Mouse (Mus musculus): ENCODE results near the gene Map3k12. TPM values are rescaled to one million over a fixed set of nuclear protein-coding genes. Genes with fewer than 3 reads are reported as not detected.

Gene Map3k12
- 9.7 and 11.3 TPM in 2 replicates for polyA plus RNA-seq (2015; fragmentation: Nextera tagmentation; extraction: Ambion mirVana)

GRCm38 (mm10) chr15:102516728-102517404 lies at the start of gene Map3k12:
Gene Map3k12, minus strand, starts transcription at chr15:102517064.

GRCm38 (mm10) chr15:102524892-102525485 lies 8.1 kb upstream of the Map3k12 start, which contains the start of gene Npff:
Gene Npff, minus strand, starts transcription at chr15:102524942.

GRCm38 (mm10) chr15:102517976-102518858 lies 1.4 kb upstream of the Map3k12 start, which contains the start of gene Tarbp2:
Gene Tarbp2, plus strand, starts transcription at chr15:102518192.

DNA sequence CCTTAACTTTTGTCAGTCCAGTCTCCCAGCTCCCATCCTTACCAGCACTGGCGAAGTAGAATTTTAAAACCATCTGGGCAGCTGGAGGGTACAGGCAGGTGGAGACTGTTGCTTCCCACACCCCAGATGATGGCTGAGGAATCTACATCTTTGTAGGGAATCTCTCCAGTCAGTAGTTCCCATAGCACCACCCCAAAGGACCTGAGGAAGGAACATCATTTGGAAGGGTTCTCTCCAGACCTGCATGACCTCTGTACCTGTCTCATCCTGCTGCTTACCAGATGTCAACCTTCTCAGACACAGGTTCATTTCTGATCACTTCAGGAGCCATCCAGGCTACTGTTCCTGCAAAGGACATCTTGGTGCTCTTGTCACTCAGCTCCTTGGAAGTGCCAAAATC lies 13.4 kb downstream of the Map3k12 start, which contains the start of gene Gm10337:
TSS of gene Gm10337 (plus strand) at position 276 of the 400 bp plus-strand sequence.

GRCm38 (mm10) chr15:102470183-102470604 lies 46.7 kb downstream of the Map3k12 start, which contains the start of gene Pcbp2:
Gene Pcbp2, plus strand, starts transcription at chr15:102470539.

DNA sequence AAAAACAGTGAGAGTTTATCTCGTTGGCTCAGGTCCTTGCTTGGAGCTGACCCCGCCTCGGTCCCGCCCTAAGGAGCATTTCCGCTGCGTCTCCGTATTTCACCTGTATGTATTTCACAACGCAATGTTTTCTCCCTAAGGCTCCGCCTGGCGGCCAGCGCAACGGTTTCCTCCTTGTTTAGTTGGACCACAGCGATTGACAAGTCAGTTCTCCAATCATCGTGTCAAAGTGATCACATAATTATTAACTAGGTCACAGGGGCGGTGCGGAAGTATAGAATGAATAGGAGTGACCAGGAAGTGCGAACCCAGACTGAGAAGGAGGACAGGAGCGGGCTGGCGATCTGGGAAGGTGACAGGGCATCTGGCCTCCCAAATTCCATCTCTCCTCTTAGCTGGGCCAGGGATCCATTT lies 58.0 kb downstream of the Map3k12 start, which contains the start of gene Prr13:
TSS of gene Prr13 (plus strand) at position 125 of the 414 bp plus-strand sequence.

Other genes starting within 250 kb of the Map3k12 start
- 0.19 and 0.49 TPM in 2 replicates for gene Gm9918, start 246.5 kb downstream of the Map3k12 start, polyA plus RNA-seq (2015; fragmentation: Nextera tagmentation; extraction: Ambion mirVana)
- 42.8 and 60.8 TPM in 2 replicates for gene Mfsd5, start 237.6 kb downstream of the Map3k12 start, polyA plus RNA-seq (2015; fragmentation: Nextera tagmentation; extraction: Ambion mirVana)
- gene Espl1, start 220.8 kb downstream of the Map3k12 start, polyA plus RNA-seq (2015; fragmentation: Nextera tagmentation; extraction: Ambion mirVana), result 4.3 and 4.6 TPM in 2 replicates
- gene Pfdn5, start 190.9 kb downstream of the Map3k12 start, polyA plus RNA-seq (2015; fragmentation: Nextera tagmentation; extraction: Ambion mirVana), result 557 and 831 TPM in 2 replicates
- 70.0 and 81.2 TPM in 2 replicates for gene Myg1, start 185.4 kb downstream of the Map3k12 start, polyA plus RNA-seq (2015; fragmentation: Nextera tagmentation; extraction: Ambion mirVana)
- gene Aaas, start 166.3 kb downstream of the Map3k12 start, polyA plus RNA-seq (2015; fragmentation: Nextera tagmentation; extraction: Ambion mirVana), result 20.1 and 31.7 TPM in 2 replicates
- gene Sp7, start 149.9 kb downstream of the Map3k12 start, polyA plus RNA-seq (2015; fragmentation: Nextera tagmentation; extraction: Ambion mirVana), result 0.10 and 0.27 TPM in 2 replicates
- gene Sp1, start 110.9 kb downstream of the Map3k12 start, polyA plus RNA-seq (2015; fragmentation: Nextera tagmentation; extraction: Ambion mirVana), result 3.7 and 3.8 TPM in 2 replicates
- gene Amhr2, start 71.7 kb downstream of the Map3k12 start, polyA plus RNA-seq (2015; fragmentation: Nextera tagmentation; extraction: Ambion mirVana), result 1.2 and 2.9 TPM in 2 replicates
- 115 and 172 TPM in 2 replicates for gene Prr13, start 58.0 kb downstream of the Map3k12 start, polyA plus RNA-seq (2015; fragmentation: Nextera tagmentation; extraction: Ambion mirVana)
- 120 and 135 TPM in 2 replicates for gene Pcbp2, start 46.5 kb downstream of the Map3k12 start, polyA plus RNA-seq (2015; fragmentation: Nextera tagmentation; extraction: Ambion mirVana)
- 5.6 and 8.0 TPM in 2 replicates for gene Gm10337, start 13.3 kb downstream of the Map3k12 start, polyA plus RNA-seq (2015; fragmentation: Nextera tagmentation; extraction: Ambion mirVana)
- gene Tarbp2, start 1.1 kb upstream of the Map3k12 start, polyA plus RNA-seq (2015; fragmentation: Nextera tagmentation; extraction: Ambion mirVana), result 33.9 and 41.3 TPM in 2 replicates
- 1.3 TPM in 2 replicates for gene Npff, start 7.9 kb upstream of the Map3k12 start, polyA plus RNA-seq (2015; fragmentation: Nextera tagmentation; extraction: Ambion mirVana)
- gene Gm28047, start 108.0 kb upstream of the Map3k12 start, polyA plus RNA-seq (2015; fragmentation: Nextera tagmentation; extraction: Ambion mirVana), result 0.62 TPM in 1 of 2 replicates, not detected in the other
- 19.3 and 20.7 TPM in 2 replicates for gene Atf7, start 108.4 kb upstream of the Map3k12 start, polyA plus RNA-seq (2015; fragmentation: Nextera tagmentation; extraction: Ambion mirVana)
- gene Atp5g2, start 155.3 kb upstream of the Map3k12 start, polyA plus RNA-seq (2015; fragmentation: Nextera tagmentation; extraction: Ambion mirVana), result 57.0 and 81.6 TPM in 2 replicates
- 62.0 and 93.0 TPM in 2 replicates for gene Calcoco1, start 205.1 kb upstream of the Map3k12 start, polyA plus RNA-seq (2015; fragmentation: Nextera tagmentation; extraction: Ambion mirVana)